Mouse (Mus musculus): ENCODE data around the gene Cbx4. TPM values are rescaled to one million over a fixed set of nuclear protein-coding genes. Genes with fewer than 3 reads are reported as not detected.

The Cbx4 gene
- polyA plus RNA-seq, 1 experiment from 2014 or later: 11.3 TPM

DNA sequence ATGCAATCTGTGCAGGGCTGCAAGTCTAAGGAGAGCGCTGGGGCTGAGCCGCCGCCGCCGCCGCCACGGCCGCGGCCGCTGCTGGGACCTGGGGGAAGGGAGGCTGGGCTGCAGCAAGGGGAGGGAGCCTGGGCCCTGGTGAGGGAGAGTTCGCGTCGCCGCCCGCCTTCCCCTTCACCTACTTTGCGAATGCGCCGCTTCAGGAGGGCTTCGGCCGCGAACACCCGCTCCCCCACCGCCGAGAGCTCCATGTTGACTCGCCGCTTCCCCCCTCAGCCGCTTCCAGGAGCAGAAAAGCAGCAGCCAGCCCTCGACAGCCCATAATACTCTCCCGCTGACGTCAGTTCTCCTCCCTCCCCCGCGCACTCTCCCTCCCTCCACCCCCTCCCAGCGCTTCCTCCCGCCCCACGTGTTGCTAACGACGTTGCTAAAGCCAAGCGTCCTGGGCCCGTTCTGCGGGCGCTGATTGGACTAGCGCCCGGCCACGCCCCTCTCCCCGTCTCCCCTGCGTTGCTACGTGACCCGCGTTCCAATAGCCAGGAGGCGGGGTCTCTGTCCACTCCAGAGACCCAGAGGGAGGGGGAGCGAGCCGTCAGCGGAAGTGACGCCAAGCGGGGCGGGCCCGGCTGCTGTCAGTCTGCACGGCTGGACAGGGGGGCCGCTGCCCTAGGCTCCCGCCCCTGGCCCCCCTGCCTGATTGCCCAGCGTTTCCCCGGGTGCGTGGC, 45.3 kb downstream of the Cbx4 start, which contains the start of gene Cbx8:
Gene Cbx8, minus strand, starts transcription at position 370 of the 725 bp plus-strand sequence.
- H3K9me3 ChIP-seq: no peaks in the 10 kb centered on the region
- ATAC-seq (ENCODE audit: low FRiP score, low read depth): peak; percentile 90
- H3K4me1 ChIP-seq: peaks cover 89% of the 10 kb centered on the region
- 0% methylated on average over 52 of the region's 63 CpGs for WGBS
- H3K4me3 ChIP-seq: peak within 1 kb of the TSS; percentile 77
- H3K27me3 ChIP-seq: peaks cover 65% of the 10 kb centered on the region
- H3K36me3 ChIP-seq: peaks cover 10% of the 10 kb centered on the region
- peak within 1 kb of the TSS; percentile 94 for H3K4me2 ChIP-seq (replicated peaks)
- H3K9ac ChIP-seq: peak within 1 kb of the TSS; percentile 86
- peak within 1 kb of the TSS; percentile 81 for H3K27ac ChIP-seq

DNA sequence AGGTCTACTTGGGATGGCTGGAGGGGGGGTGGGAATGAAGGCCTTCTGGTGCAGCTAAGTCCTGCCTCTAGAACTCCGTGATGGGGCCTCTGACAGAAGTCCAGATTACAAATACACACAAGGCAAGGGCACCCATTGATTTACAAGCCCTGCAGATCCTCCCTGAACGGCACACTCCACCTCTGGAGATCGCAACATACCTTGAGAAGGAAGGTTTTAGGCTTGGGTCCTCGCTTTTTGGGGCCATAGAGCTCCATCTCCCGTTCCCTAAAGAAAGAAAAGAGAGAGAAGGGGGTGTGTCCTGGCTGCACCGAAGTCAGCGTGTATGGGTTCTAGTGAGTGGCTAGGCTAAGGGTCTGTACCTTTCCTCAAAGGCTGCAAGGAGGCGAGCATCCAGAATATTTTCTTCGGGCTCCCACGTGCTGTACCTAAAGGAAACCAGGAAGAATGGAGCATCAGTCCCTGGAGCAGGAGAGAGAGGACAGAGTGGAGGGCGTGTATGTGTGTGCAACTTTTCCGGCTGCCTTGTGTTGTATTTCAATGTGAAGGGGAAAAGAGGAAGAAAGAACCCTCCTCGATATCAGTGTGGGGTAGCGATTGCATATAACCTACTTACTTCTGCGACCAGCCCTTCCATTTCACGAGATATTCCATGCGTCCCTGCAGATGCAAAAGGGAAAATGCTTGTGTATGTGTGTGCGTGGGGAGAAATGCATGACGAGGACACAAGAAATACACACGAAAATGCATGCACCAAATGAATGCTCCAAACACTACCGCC, 46.1 kb downstream of the Cbx4 start:
- peak overlapping the region; percentile 81; the same call in 1 of the 2 replicates for H3K27ac ChIP-seq
- 5% methylated on average over 21 of the region's 21 CpGs for WGBS
- H3K27me3 ChIP-seq: peaks cover 65% of the 10 kb centered on the region
- peaks cover 89% of the 10 kb centered on the region for H3K4me1 ChIP-seq
- ATAC-seq (ENCODE audit: low FRiP score, low read depth): no peak
- H3K4me2 ChIP-seq (replicated peaks): peak overlapping the region; percentile 94
- H3K9ac ChIP-seq: peak overlapping the region; percentile 86
- H3K36me3 ChIP-seq: peaks cover 10% of the 10 kb centered on the region
- H3K9me3 ChIP-seq: no peaks in the 10 kb centered on the region
- peak overlapping the region; percentile 77 for H3K4me3 ChIP-seq

DNA sequence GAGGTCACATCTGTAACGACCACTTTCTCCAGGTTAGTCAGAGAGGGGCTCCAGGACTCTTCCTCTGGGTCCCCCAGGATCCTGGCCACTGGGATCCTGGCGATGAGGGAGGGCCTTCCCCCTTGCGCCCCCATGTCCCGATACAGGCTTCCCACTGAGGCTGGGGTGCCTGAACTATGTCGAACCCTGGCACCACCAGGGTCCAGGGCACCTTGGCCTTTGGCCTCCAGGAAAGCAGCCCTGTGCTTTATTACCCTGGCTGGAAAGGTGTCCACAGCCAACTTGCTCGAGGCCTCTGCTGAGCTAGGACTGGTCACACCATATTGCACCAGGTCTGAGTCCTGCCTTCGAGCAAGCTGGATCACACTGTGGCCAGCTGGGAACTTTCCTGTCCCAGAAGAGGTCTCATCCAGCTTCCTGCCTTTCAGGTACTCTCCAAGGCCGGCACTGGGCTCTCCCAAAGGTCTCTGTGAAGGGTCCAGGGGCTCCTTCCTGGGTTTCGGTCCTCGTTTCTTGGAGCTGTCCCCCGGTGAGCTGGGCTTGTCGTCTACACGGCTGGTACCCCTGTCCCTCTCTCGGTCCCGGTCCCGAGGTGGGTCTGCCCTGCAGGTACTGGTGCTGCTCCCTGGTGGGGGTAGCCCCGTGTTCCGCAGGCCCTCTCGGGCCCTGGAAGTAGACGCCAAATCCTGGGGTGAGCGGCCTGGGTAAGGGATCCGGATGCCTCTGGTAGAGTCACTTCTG, 47.1 kb downstream of the Cbx4 start:
- Histone ChIP-seq H3K4me3 (peak overlapping the region; percentile 77), H3K4me1 (peaks cover 89% of the 10 kb centered on the region), H3K9ac (peak overlapping the region; percentile 86; the same call in 1 of the 2 replicates), H3K27me3 (peaks cover 65% of the 10 kb centered on the region), H3K27ac (no peak overlapping the region), H3K4me2 (replicated peaks) (peak overlapping the region; percentile 94), H3K36me3 (peaks cover 10% of the 10 kb centered on the region), H3K9me3 (no peaks in the 10 kb centered on the region)
- ATAC-seq (ENCODE audit: low FRiP score, low read depth): no peak
- WGBS: 31% methylated on average over 22 of the region's 22 CpGs

DNA sequence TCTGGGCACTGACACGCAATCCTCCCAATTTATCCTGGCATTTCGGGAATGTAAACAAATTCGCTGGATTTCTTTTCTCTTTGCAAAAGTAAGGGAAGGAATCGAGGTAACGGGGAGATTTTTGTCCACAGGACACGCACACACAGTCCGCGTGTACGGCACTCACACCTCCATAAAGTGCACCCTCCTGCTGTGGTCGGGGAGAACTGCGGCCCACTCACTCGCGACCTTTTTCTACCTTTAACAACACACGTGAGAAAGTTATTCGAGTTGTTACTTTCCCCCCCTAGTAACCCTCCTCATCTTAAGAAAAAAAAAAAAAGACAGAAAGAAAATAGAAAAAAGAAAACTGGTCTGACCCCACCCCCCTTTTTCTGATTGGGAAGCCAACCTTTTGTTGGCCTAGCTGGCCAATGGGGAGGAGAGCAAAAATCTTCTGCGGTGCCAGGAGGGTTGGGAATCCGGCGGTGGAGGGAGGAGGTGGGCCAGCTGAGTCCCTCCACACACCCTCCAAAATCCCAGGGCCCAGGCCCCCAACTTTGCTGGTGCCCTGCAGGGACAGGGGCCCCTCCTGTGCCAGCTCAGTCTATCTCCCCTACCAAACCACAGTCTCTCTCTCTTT, 48.1 kb downstream of the Cbx4 start:
- H3K27me3 ChIP-seq: peaks cover 64% of the 10 kb centered on the region
- H3K9me3 ChIP-seq: no peaks in the 10 kb centered on the region
- peaks cover 10% of the 10 kb centered on the region for H3K36me3 ChIP-seq
- WGBS: 6% methylated on average over 18 of the region's 18 CpGs
- peak overlapping the region; percentile 55 for H3K4me3 ChIP-seq
- peaks cover 80% of the 10 kb centered on the region for H3K4me1 ChIP-seq
- peak overlapping the region; percentile 71 for H3K9ac ChIP-seq
- no peak overlapping the region for H3K27ac ChIP-seq
- H3K4me2 ChIP-seq (replicated peaks): peak overlapping the region; percentile 94
- no peak for ATAC-seq (ENCODE audit: low FRiP score, low read depth)

DNA sequence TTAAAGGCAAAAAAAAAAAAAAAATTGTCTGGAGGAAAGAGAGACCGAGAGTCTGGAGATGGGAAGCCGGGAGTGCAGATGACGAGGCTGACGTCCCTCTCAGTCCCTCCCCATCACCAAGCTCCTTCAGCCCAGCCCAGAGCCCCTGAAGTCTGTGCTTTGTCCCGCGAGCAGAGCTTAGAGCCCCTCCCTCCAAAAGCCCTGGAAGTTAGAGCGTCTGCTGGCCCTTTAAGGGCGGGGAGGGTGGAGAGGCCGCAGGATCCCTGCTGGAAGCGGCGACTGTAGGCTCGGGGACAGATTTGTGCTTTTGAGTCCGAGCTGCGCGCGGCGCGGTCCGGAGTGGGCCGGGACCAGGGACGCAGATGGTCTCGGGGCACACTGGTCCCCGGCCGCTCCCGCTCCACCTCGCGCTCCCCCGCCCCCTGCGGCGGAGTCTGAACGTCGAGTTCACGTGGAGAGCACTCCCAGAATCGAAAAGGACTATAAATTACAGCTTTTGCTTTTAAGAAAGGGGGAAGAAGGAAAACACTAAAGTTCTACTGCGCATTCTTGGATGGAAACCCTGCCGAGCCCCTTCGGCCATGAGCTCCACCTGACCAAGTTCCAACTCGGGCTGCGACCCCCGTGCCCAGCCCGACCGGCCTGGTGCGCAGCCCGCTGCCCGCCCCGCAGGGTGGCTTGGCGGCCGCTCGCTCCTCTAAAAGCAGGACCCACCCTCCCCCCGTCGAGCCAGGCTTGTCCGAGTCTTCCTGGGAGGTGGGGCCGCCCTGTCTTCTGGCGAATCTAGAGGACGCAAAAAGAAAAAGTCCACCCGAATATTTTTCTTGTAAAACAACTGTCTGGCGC, 48.9 kb downstream of the Cbx4 start:
- 2% methylated on average over 57 of the region's 57 CpGs for WGBS
- peaks cover 59% of the 10 kb centered on the region for H3K27me3 ChIP-seq
- peaks cover 73% of the 10 kb centered on the region for H3K4me1 ChIP-seq
- ATAC-seq (ENCODE audit: low FRiP score, low read depth): no peak
- H3K4me2 ChIP-seq (replicated peaks): peak overlapping the region; percentile 94
- H3K27ac ChIP-seq: no peak overlapping the region
- H3K9ac ChIP-seq: peak overlapping the region; percentile 71
- H3K9me3 ChIP-seq: no peaks in the 10 kb centered on the region
- H3K4me3 ChIP-seq: peak overlapping the region; percentile 55
- H3K36me3 ChIP-seq: peaks cover 10% of the 10 kb centered on the region

DNA sequence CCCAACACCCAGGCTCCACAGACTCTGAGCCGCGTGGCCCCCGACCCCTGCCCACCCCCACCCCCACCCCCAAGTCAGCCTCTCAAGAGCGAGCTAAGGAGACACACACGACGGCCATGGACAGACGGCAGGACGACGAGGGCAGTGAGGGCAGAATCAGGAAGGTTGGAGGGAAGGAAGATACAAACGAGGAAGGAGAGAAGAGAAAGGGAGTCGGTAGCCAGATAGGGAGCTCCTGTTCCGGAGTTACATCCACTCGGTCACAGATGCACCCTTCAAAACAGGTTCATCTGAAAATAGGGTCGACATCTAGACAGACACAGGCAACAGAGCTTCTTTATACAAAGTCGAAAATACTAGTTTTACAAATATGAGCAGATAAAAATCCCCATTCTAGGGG, 49.6 kb downstream of the Cbx4 start:
- ATAC-seq (ENCODE audit: low FRiP score, low read depth): no peak
- no peaks in the 10 kb centered on the region for H3K9me3 ChIP-seq
- peaks cover 66% of the 10 kb centered on the region for H3K4me1 ChIP-seq
- peaks cover 55% of the 10 kb centered on the region for H3K27me3 ChIP-seq
- no peak overlapping the region for H3K27ac ChIP-seq
- WGBS: 3% methylated on average over 15 of the region's 15 CpGs
- H3K4me3 ChIP-seq: peak overlapping the region; percentile 55
- H3K9ac ChIP-seq: no peak overlapping the region
- H3K4me2 ChIP-seq (replicated peaks): peak overlapping the region; percentile 94
- peaks cover 17% of the 10 kb centered on the region for H3K36me3 ChIP-seq

DNA sequence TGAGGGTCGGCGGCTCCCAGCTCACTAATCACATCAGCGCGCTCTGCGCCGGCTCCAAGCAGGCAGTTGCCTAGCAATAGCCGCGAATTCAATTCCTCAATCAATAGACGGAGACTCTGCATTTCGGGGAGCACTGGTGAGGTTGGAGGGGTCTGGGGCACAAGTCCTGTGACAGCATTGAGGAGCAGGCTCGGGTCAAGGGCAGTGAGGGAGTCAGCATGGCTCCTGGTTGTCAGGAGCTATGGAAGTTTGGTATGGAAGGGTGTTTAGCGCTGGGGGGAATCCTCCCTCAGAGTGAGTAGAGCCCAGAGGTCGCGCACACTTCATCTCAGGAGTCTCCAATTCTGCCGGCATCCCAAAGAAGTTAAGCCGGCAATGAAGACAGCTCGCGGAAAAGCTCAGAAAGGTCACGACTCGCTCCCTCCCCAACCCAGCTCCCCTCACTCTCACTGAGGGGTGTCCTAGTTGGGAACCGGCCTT, 50.3 kb downstream of the Cbx4 start:
- Histone ChIP-seq H3K9ac (no peak overlapping the region; the same call in 1 of the 2 replicates), H3K4me2 (replicated peaks) (peak overlapping the region; percentile 24; the same call in 1 of the 2 replicates), H3K27ac (no peak overlapping the region), H3K4me3 (peak overlapping the region; percentile 36; the same call in 1 of the 2 replicates), H3K4me1 (peaks cover 65% of the 10 kb centered on the region), H3K27me3 (peaks cover 55% of the 10 kb centered on the region), H3K9me3 (no peaks in the 10 kb centered on the region), H3K36me3 (peaks cover 23% of the 10 kb centered on the region)
- no peak for ATAC-seq (ENCODE audit: low FRiP score, low read depth)
- WGBS: 5% methylated on average over 21 of the region's 21 CpGs

DNA sequence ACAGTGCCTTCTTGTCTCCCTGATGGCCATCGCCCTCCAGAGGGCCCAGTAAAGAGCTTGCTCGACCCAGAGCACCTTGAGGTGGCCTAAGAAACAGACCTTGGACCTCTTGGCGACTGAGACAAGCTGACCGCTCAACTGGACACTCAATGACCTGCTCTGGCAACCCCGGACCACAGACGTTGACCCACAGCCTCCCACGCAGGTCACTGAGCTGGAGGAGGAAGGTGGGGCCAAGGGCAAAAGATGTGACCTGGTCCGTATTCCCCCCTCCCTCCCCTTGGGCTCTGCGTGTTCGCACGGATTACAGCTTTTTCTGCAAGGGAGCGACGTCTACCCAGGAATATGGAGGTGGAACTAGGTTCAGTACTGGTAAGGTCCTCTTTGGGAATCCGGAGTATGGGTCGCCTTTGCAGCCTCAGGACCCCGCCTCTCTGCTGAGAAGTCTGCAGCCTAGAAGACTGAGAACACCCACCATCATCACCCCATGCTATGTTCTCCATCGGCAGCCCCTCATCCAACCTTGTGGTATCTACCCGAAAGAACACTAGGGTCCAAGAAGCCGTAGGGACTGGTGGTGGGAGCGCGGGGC, 50.8 kb downstream of the Cbx4 start:
- ATAC-seq (ENCODE audit: low FRiP score, low read depth): no peak
- no peaks in the 10 kb centered on the region for H3K9me3 ChIP-seq
- H3K4me2 ChIP-seq (replicated peaks): peak overlapping the region; percentile 67
- H3K27ac ChIP-seq: no peak overlapping the region
- 3% methylated on average over 21 of the region's 21 CpGs for WGBS
- peaks cover 63% of the 10 kb centered on the region for H3K4me1 ChIP-seq
- H3K36me3 ChIP-seq: peaks cover 28% of the 10 kb centered on the region
- peak overlapping the region; percentile 36; the same call in 1 of the 2 replicates for H3K4me3 ChIP-seq
- H3K27me3 ChIP-seq: peaks cover 55% of the 10 kb centered on the region
- H3K9ac ChIP-seq: peak overlapping the region; percentile 48; the same call in 1 of the 2 replicates

- H3K4me3 ChIP-seq: peak overlapping the region; percentile 36
- WGBS: 3% methylated on average over 19 of the region's 19 CpGs
- peaks cover 34% of the 10 kb centered on the region for H3K36me3 ChIP-seq
- H3K27ac ChIP-seq: no peak overlapping the region
- H3K9me3 ChIP-seq: no peaks in the 10 kb centered on the region
- peaks cover 60% of the 10 kb centered on the region for H3K4me1 ChIP-seq
- H3K4me2 ChIP-seq (replicated peaks): peak overlapping the region; percentile 67
- peak overlapping the region; percentile 48; the same call in 1 of the 2 replicates for H3K9ac ChIP-seq
- peaks cover 55% of the 10 kb centered on the region for H3K27me3 ChIP-seq
- no peak for ATAC-seq (ENCODE audit: low FRiP score, low read depth)
Measured at GRCm38 (mm10) chr11:119034635-119035034, 51.4 kb downstream of the Cbx4 start.

- peaks cover 52% of the 10 kb centered on the region for H3K27me3 ChIP-seq
- no peak overlapping the region for H3K27ac ChIP-seq
- H3K9me3 ChIP-seq: no peaks in the 10 kb centered on the region
- ATAC-seq (ENCODE audit: low FRiP score, low read depth): peak; percentile 54
- H3K4me3 ChIP-seq: peak overlapping the region; percentile 36
- under 1% methylated on average over 26 of the region's 26 CpGs for WGBS
- peak overlapping the region; percentile 67 for H3K4me2 ChIP-seq (replicated peaks)
- peaks cover 36% of the 10 kb centered on the region for H3K36me3 ChIP-seq
- peaks cover 59% of the 10 kb centered on the region for H3K4me1 ChIP-seq
- 0 out of 2 replicates have a peak overlapping the region, but pooled peaks have one; percentile 48 for H3K9ac ChIP-seq
Measured at GRCm38 (mm10) chr11:119033874-119034558, 52.0 kb downstream of the Cbx4 start.
